Mouse (Mus musculus): Measurements from ENCODE around the gene Cog3. TPM values are rescaled to one million over a fixed set of nuclear protein-coding genes. Genes with fewer than 3 reads are reported as not detected.

Gene Cog3
- total RNA-seq, 2 experiments from 2014 or later = 7.0 to 8.6 TPM

- Histone ChIP-seq H3K27ac (peak overlapping the region; percentile 95; the same call in 1 of the 2 replicates), H3K4me3 (peak overlapping the region; percentile 86)
- no peak for DNase-seq
- no peak for TF ChIP-seq CTCF (IDR thresholded peaks at IDR 0.05)
- intact Hi-C loops (cut with DNase I) = no loop called here
These were observed 1.1 kb downstream of the Cog3 start for GRCm38 (mm10) chr14:75753206-75753605.

- DNase-seq = no peak
- TF ChIP-seq CTCF (IDR thresholded peaks at IDR 0.05) = no peak
- intact Hi-C loops (cut with DNase I) = no loop called here
These were observed 3.3 kb downstream of the Cog3 start for GRCm38 (mm10) chr14:75751040-75751439.

GRCm38 (mm10) chr14:75749123-75749522 is 5.2 kb downstream of the Cog3 start:
- DNase-seq = no peak
- Histone ChIP-seq H3K27ac (peak overlapping the region; percentile 68), H3K4me3 (no peak overlapping the region)
- intact Hi-C loops (cut with DNase I) = no loop called here
- no peak for TF ChIP-seq CTCF (IDR thresholded peaks at IDR 0.05)

More at GRCm38 (mm10) chr14:75751040-75751439, 3.3 kb downstream of the Cog3 start:
- peak overlapping the region; percentile 68 for H3K27ac ChIP-seq
- H3K4me3 ChIP-seq = no peak overlapping the region

GRCm38 (mm10) chr14:75747960-75748359 is 6.4 kb downstream of the Cog3 start:
- no peak overlapping the region for H3K27ac ChIP-seq
- H3K4me3 ChIP-seq = no peak overlapping the region
- DNase-seq = no peak
- intact Hi-C loops (cut with DNase I) = no loop called here
- no peak for TF ChIP-seq CTCF (IDR thresholded peaks at IDR 0.05)

- DNase-seq = no peak
- Histone ChIP-seq H3K4me3 (no peak overlapping the region), H3K27ac (no peak overlapping the region)
- TF ChIP-seq CTCF (IDR thresholded peaks at IDR 0.05) = no peak
- intact Hi-C loops (cut with DNase I) = no loop called here
These were observed 12.4 kb downstream of the Cog3 start for GRCm38 (mm10) chr14:75741904-75742303.

- no peak overlapping the region for H3K27ac ChIP-seq
- DNase-seq = no peak
- no peak for TF ChIP-seq CTCF (IDR thresholded peaks at IDR 0.05)
- no peak overlapping the region for H3K4me3 ChIP-seq
- intact Hi-C loops (cut with DNase I) = no loop called here
These were observed 18.7 kb downstream of the Cog3 start for GRCm38 (mm10) chr14:75735597-75735996.

GRCm38 (mm10) chr14:75732631-75733030 is 21.7 kb downstream of the Cog3 start:
- no peak for DNase-seq
- no peak overlapping the region for H3K27ac ChIP-seq
- intact Hi-C loops (cut with DNase I) = no loop called here
- TF ChIP-seq CTCF (IDR thresholded peaks at IDR 0.05) = no peak
- no peak overlapping the region for H3K4me3 ChIP-seq

- no peak for DNase-seq
- Histone ChIP-seq H3K4me3 (no peak overlapping the region), H3K27ac (no peak overlapping the region)
- intact Hi-C loops (cut with DNase I) = no loop called here
- no peak for TF ChIP-seq CTCF (IDR thresholded peaks at IDR 0.05)
These were observed 23.0 kb downstream of the Cog3 start for GRCm38 (mm10) chr14:75731361-75731760.

GRCm38 (mm10) chr14:75728111-75728510 is 26.2 kb downstream of the Cog3 start:
- intact Hi-C loops (cut with DNase I) = no loop called here
- TF ChIP-seq CTCF (IDR thresholded peaks at IDR 0.05) = no peak
- H3K4me3 ChIP-seq = no peak overlapping the region
- H3K27ac ChIP-seq = no peak overlapping the region
- DNase-seq = no peak

GRCm38 (mm10) chr14:75727046-75727445 is 27.3 kb downstream of the Cog3 start:
- no peak for DNase-seq
- peak; percentile 46 for TF ChIP-seq CTCF (IDR thresholded peaks at IDR 0.05)
- Histone ChIP-seq H3K27ac (no peak overlapping the region), H3K4me3 (no peak overlapping the region)
- intact Hi-C loops (cut with DNase I) = no loop called here

- H3K27ac ChIP-seq = no peak overlapping the region
- TF ChIP-seq CTCF (IDR thresholded peaks at IDR 0.05) = no peak
- intact Hi-C loops (cut with DNase I) = no loop called here
These were observed 31.5 kb downstream of the Cog3 start for GRCm38 (mm10) chr14:75722816-75723215.

GRCm38 (mm10) chr14:75721977-75722563 is 32.2 kb downstream of the Cog3 start:
- DNase-seq = peak; percentile 31
- intact Hi-C loops (cut with DNase I) = no loop called here
- TF ChIP-seq CTCF (IDR thresholded peaks at IDR 0.05) = peak; percentile 91
- Histone ChIP-seq H3K27ac (no peak overlapping the region), H3K4me3 (no peak overlapping the region)

More at GRCm38 (mm10) chr14:75722816-75723215, 31.5 kb downstream of the Cog3 start:
- DNase-seq = no peak
- H3K4me3 ChIP-seq = no peak overlapping the region

- peak overlapping the region; percentile 75 for H3K27ac ChIP-seq
- peak; percentile 72 for DNase-seq
These were observed 34.2 kb downstream of the Cog3 start for GRCm38 (mm10) chr14:75720121-75720520.

GRCm38 (mm10) chr14:75716410-75716809 is 37.9 kb downstream of the Cog3 start:
- Histone ChIP-seq H3K27ac (no peak overlapping the region), H3K4me3 (no peak overlapping the region)
- no peak for TF ChIP-seq CTCF (IDR thresholded peaks at IDR 0.05)
- intact Hi-C loops (cut with DNase I) = no loop called here
- DNase-seq = no peak

More at GRCm38 (mm10) chr14:75720121-75720520, 34.2 kb downstream of the Cog3 start:
- H3K4me3 ChIP-seq = no peak overlapping the region
- no peak for TF ChIP-seq CTCF (IDR thresholded peaks at IDR 0.05)
- intact Hi-C loops (cut with DNase I) = no loop called here

Measured in gastrocnemius, adult 2 months (tissue).